Mouse (Mus musculus): ENCODE data around the gene Nup210.

Gene Nup210

GRCm38 (mm10) chr6:91116244-91117145 lies at the start of gene Nup210:
Gene Nup210, minus strand, starts transcription at chr6:91116829.
- DNase-seq (ENCODE audit: low read depth, low spot score) = peak; percentile 92

GRCm38 (mm10) chr6:91165210-91165609 lies 48.6 kb upstream of the Nup210 start:
- Histone ChIP-seq H3K36me3 (ENCODE audit: control insufficient read depth, insufficient read depth, low read length, poor library complexity, severe bottlenecking) (no peaks in the 10 kb centered on the region), H3K27me3 (ENCODE audit: control insufficient read depth, insufficient read depth, low read length, poor library complexity, severe bottlenecking) (no peaks in the 10 kb centered on the region)
- DNase-seq (ENCODE audit: low read depth, low spot score) = peak; percentile 77

More at GRCm38 (mm10) chr6:91116244-91117145, at the start of gene Nup210:
- no peaks in the 10 kb centered on the region for H3K36me3 ChIP-seq (ENCODE audit: control insufficient read depth, insufficient read depth, low read length, poor library complexity, severe bottlenecking)
- H3K27me3 ChIP-seq (ENCODE audit: control insufficient read depth, insufficient read depth, low read length, poor library complexity, severe bottlenecking) = no peaks in the 10 kb centered on the region

- no peak for DNase-seq (ENCODE audit: low read depth, low spot score)
- Histone ChIP-seq H3K36me3 (ENCODE audit: control insufficient read depth, insufficient read depth, low read length, poor library complexity, severe bottlenecking) (no peaks in the 10 kb centered on the region), H3K27me3 (ENCODE audit: control insufficient read depth, insufficient read depth, low read length, poor library complexity, severe bottlenecking) (no peaks in the 10 kb centered on the region)
Observed at GRCm38 (mm10) chr6:91164584-91164983, 48.0 kb upstream of the Nup210 start.

GRCm38 (mm10) chr6:91163195-91163911 lies 46.7 kb upstream of the Nup210 start:
- no peaks in the 10 kb centered on the region for H3K36me3 ChIP-seq (ENCODE audit: control insufficient read depth, insufficient read depth, low read length, poor library complexity, severe bottlenecking)
- H3K27me3 ChIP-seq (ENCODE audit: control insufficient read depth, insufficient read depth, low read length, poor library complexity, severe bottlenecking) = no peaks in the 10 kb centered on the region
- DNase-seq (ENCODE audit: low read depth, low spot score) = no peak

- no peak for DNase-seq (ENCODE audit: low read depth, low spot score)
- no peaks in the 10 kb centered on the region for H3K36me3 ChIP-seq (ENCODE audit: control insufficient read depth, insufficient read depth, low read length, poor library complexity, severe bottlenecking)
- H3K27me3 ChIP-seq (ENCODE audit: control insufficient read depth, insufficient read depth, low read length, poor library complexity, severe bottlenecking) = no peaks in the 10 kb centered on the region
Observed at GRCm38 (mm10) chr6:91162314-91162713, 45.7 kb upstream of the Nup210 start.

GRCm38 (mm10) chr6:91161506-91162235 lies 45.0 kb upstream of the Nup210 start:
- Histone ChIP-seq H3K27me3 (ENCODE audit: control insufficient read depth, insufficient read depth, low read length, poor library complexity, severe bottlenecking) (no peaks in the 10 kb centered on the region), H3K36me3 (ENCODE audit: control insufficient read depth, insufficient read depth, low read length, poor library complexity, severe bottlenecking) (no peaks in the 10 kb centered on the region)
- no peak for DNase-seq (ENCODE audit: low read depth, low spot score)

- Histone ChIP-seq H3K27me3 (ENCODE audit: control insufficient read depth, insufficient read depth, low read length, poor library complexity, severe bottlenecking) (no peaks in the 10 kb centered on the region), H3K36me3 (ENCODE audit: control insufficient read depth, insufficient read depth, low read length, poor library complexity, severe bottlenecking) (no peaks in the 10 kb centered on the region)
- DNase-seq (ENCODE audit: low read depth, low spot score) = no peak
Observed at GRCm38 (mm10) chr6:91160976-91161375, 44.3 kb upstream of the Nup210 start.

GRCm38 (mm10) chr6:91160399-91160798 lies 43.8 kb upstream of the Nup210 start:
- Histone ChIP-seq H3K36me3 (ENCODE audit: control insufficient read depth, insufficient read depth, low read length, poor library complexity, severe bottlenecking) (no peaks in the 10 kb centered on the region), H3K27me3 (ENCODE audit: control insufficient read depth, insufficient read depth, low read length, poor library complexity, severe bottlenecking) (no peaks in the 10 kb centered on the region)
- no peak for DNase-seq (ENCODE audit: low read depth, low spot score)

- no peaks in the 10 kb centered on the region for H3K36me3 ChIP-seq (ENCODE audit: control insufficient read depth, insufficient read depth, low read length, poor library complexity, severe bottlenecking)
- DNase-seq (ENCODE audit: low read depth, low spot score) = no peak
- no peaks in the 10 kb centered on the region for H3K27me3 ChIP-seq (ENCODE audit: control insufficient read depth, insufficient read depth, low read length, poor library complexity, severe bottlenecking)
Observed at GRCm38 (mm10) chr6:91159047-91159446, 42.4 kb upstream of the Nup210 start.

GRCm38 (mm10) chr6:91157237-91157570 lies 40.6 kb upstream of the Nup210 start:
- no peak for DNase-seq (ENCODE audit: low read depth, low spot score)
- H3K27me3 ChIP-seq (ENCODE audit: control insufficient read depth, insufficient read depth, low read length, poor library complexity, severe bottlenecking) = no peaks in the 10 kb centered on the region

GRCm38 (mm10) chr6:91156554-91157236 lies 40.1 kb upstream of the Nup210 start, which contains the start of gene Hdac11:
Gene Hdac11, plus strand, starts transcription at chr6:91156665.
- peak; percentile 83 for DNase-seq (ENCODE audit: low read depth, low spot score)
- Histone ChIP-seq H3K27me3 (ENCODE audit: control insufficient read depth, insufficient read depth, low read length, poor library complexity, severe bottlenecking) (no peaks in the 10 kb centered on the region), H3K36me3 (ENCODE audit: control insufficient read depth, insufficient read depth, low read length, poor library complexity, severe bottlenecking) (no peaks in the 10 kb centered on the region)

More at GRCm38 (mm10) chr6:91157237-91157570, 40.6 kb upstream of the Nup210 start:
- H3K36me3 ChIP-seq (ENCODE audit: control insufficient read depth, insufficient read depth, low read length, poor library complexity, severe bottlenecking) = no peaks in the 10 kb centered on the region

GRCm38 (mm10) chr6:91156062-91156461 lies 39.4 kb upstream of the Nup210 start:
- DNase-seq (ENCODE audit: low read depth, low spot score) = no peak
- H3K27me3 ChIP-seq (ENCODE audit: control insufficient read depth, insufficient read depth, low read length, poor library complexity, severe bottlenecking) = no peaks in the 10 kb centered on the region
- no peaks in the 10 kb centered on the region for H3K36me3 ChIP-seq (ENCODE audit: control insufficient read depth, insufficient read depth, low read length, poor library complexity, severe bottlenecking)

GRCm38 (mm10) chr6:91155286-91155685 lies 38.7 kb upstream of the Nup210 start:
- H3K27me3 ChIP-seq (ENCODE audit: control insufficient read depth, insufficient read depth, low read length, poor library complexity, severe bottlenecking) = no peaks in the 10 kb centered on the region
- H3K36me3 ChIP-seq (ENCODE audit: control insufficient read depth, insufficient read depth, low read length, poor library complexity, severe bottlenecking) = no peaks in the 10 kb centered on the region
- DNase-seq (ENCODE audit: low read depth, low spot score) = no peak

GRCm38 (mm10) chr6:91154685-91155084 lies 38.1 kb upstream of the Nup210 start:
- no peaks in the 10 kb centered on the region for H3K36me3 ChIP-seq (ENCODE audit: control insufficient read depth, insufficient read depth, low read length, poor library complexity, severe bottlenecking)
- no peak for DNase-seq (ENCODE audit: low read depth, low spot score)
- H3K27me3 ChIP-seq (ENCODE audit: control insufficient read depth, insufficient read depth, low read length, poor library complexity, severe bottlenecking) = no peaks in the 10 kb centered on the region
